ENCODE assay signal across 9 mouse cellular contexts in genomic region chr12:84113676-84114075, GRCm38 (mm10). TPM values are rescaled to one million over a fixed set of nuclear protein-coding genes. Genes with fewer than 3 reads are reported as not detected.
DNase-seq lines count a peak whose midpoint lies in the region; ATAC-seq and TF ChIP-seq lines count a peak whose summit lies in the region.
"Had no signal": no experiment of that assay in that cellular context is flagged by ENCODE, and none has a peak within 500 bp of the region (broad histone marks: within the 10 kb centered on the region; RNA-seq: fewer than 3 reads in every experiment).

No protein-coding gene starts in this region.

- TF ChIP-seq CTCF in embryonic fibroblast, embryonic 13.5 days (IDR thresholded peaks at IDR 0.05; ENCODE audit: borderline replicate concordance, insufficient read depth, low read length), result no peak

- no peaks in the 10 kb centered on the region for H3K4me1 ChIP-seq in liver, embryonic 11.5 days (replicated peaks; ENCODE audit: control insufficient read depth, insufficient read depth, low read length)
- peaks cover 6% of the 10 kb centered on the region; the same call in 1 of the 2 replicates for H3K4me1 ChIP-seq in embryonic fibroblast, embryonic 13.5 days (ENCODE audit: control insufficient read depth, insufficient read depth, low read length)
- H3K4me1 ChIP-seq in intestine, embryonic 16.5 days (ENCODE audit: control insufficient read depth, insufficient read depth, low read length), result peaks cover 6% of the 10 kb centered on the region
- peaks cover 9% of the 10 kb centered on the region for H3K4me1 ChIP-seq in neural tube, embryonic 12.5 days

- peak overlapping the region; percentile 70 for H3K4me3 ChIP-seq in liver, embryonic 11.5 days (ENCODE audit: low read depth, low read length)
- peak overlapping the region; percentile 23; the same call in 1 of the 2 replicates for H3K4me3 ChIP-seq in embryonic fibroblast, embryonic 13.5 days (ENCODE audit: insufficient read depth, low read length)
- H3K4me3 ChIP-seq in intestine, embryonic 16.5 days (ENCODE audit: low read length), result peak overlapping the region; percentile 78
- peak overlapping the region; percentile 69; the same call in 1 of the 2 replicates for H3K4me3 ChIP-seq in neural tube, embryonic 12.5 days

- H3K9me3 ChIP-seq in liver, embryonic 11.5 days (ENCODE audit: control insufficient read depth, low read length), result no peaks in the 10 kb centered on the region
- H3K9me3 ChIP-seq in intestine, embryonic 16.5 days (ENCODE audit: control insufficient read depth, low read length), result no peaks in the 10 kb centered on the region
- H3K9me3 ChIP-seq in neural tube, embryonic 12.5 days, result no peaks in the 10 kb centered on the region

- no peak for ATAC-seq in liver, embryonic 11.5 days (replicated peaks; ENCODE audit: low FRiP score)
- ATAC-seq in intestine, embryonic 16.5 days, result 0 out of 2 replicates have a peak, but pooled peaks have one; percentile 5
- ATAC-seq in neural tube, embryonic 12.5 days (ENCODE audit: low FRiP score, low read depth), result no peak

- H3K9ac ChIP-seq in liver, embryonic 11.5 days (ENCODE audit: low read depth, low read length), result no peak overlapping the region
- peak overlapping the region; percentile 75; the same call in 1 of the 2 replicates for H3K9ac ChIP-seq in intestine, embryonic 16.5 days (ENCODE audit: low read depth, low read length)
- no peak overlapping the region for H3K9ac ChIP-seq in neural tube, embryonic 12.5 days

- H3K27ac ChIP-seq in liver, embryonic 11.5 days (ENCODE audit: low read depth, low read length), result no peak overlapping the region
- no peak overlapping the region for H3K27ac ChIP-seq in embryonic fibroblast, embryonic 13.5 days (ENCODE audit: insufficient read depth, low read length)
- no peak overlapping the region for H3K27ac ChIP-seq in intestine, embryonic 16.5 days (ENCODE audit: low read length)
- H3K27ac ChIP-seq in neural tube, embryonic 12.5 days, result no peak overlapping the region

- no peaks in the 10 kb centered on the region for H3K27me3 ChIP-seq in liver, embryonic 11.5 days (replicated peaks; ENCODE audit: control insufficient read depth, insufficient read depth, low read length)
- no peaks in the 10 kb centered on the region for H3K27me3 ChIP-seq in intestine, embryonic 16.5 days (replicated peaks; ENCODE audit: control insufficient read depth, insufficient read depth, low read length)
- no peaks in the 10 kb centered on the region for H3K27me3 ChIP-seq in neural tube, embryonic 12.5 days (replicated peaks)

- no peak for TF ChIP-seq POLR2A in embryonic fibroblast, embryonic 13.5 days (IDR thresholded peaks at IDR 0.05; ENCODE audit: low read depth, low read length)

- 51% methylated on average over 6 of the region's 6 CpGs for WGBS in liver, embryonic 11.5 days
- 35% methylated on average over 6 of the region's 6 CpGs for WGBS in intestine, embryonic 16.5 days
- 57% methylated on average over 6 of the region's 6 CpGs for WGBS in neural tube, embryonic 12.5 days

- no peak for DNase-seq in liver, embryonic 11.5 days (ENCODE audit: low spot score)
- no peak for DNase-seq in liver
- no peak for DNase-seq in ovary, postnatal 10 days (ENCODE audit: low spot score)
- no peak for DNase-seq in natural killer cell, adult 2 months (ENCODE audit: low spot score in 2 of 2)
- DNase-seq in spleen, adult 18-20 months, result no peak

- H3K36me3 ChIP-seq in liver, embryonic 11.5 days (ENCODE audit: control insufficient read depth, insufficient read depth, low read length), result no peaks in the 10 kb centered on the region
- H3K36me3 ChIP-seq in intestine, embryonic 16.5 days (ENCODE audit: control insufficient read depth, insufficient read depth, low read length), result no peaks in the 10 kb centered on the region
- H3K36me3 ChIP-seq in neural tube, embryonic 12.5 days, result no peaks in the 10 kb centered on the region

- H3K4me2 ChIP-seq in liver, embryonic 11.5 days, result peak overlapping the region; percentile 65
- peak overlapping the region; percentile 85 for H3K4me2 ChIP-seq in intestine, embryonic 16.5 days (ENCODE audit: low read depth, low read length)
- H3K4me2 ChIP-seq in neural tube, embryonic 12.5 days (replicated peaks), result peak overlapping the region; percentile 76

RNA-seq across cellular contexts. Expression of gene Dnal1, which starts 0.5 kb away (rescaled TPM):
- polyA plus RNA-seq in liver, embryonic 11.5 days (2014; fragmentation: Nextera tagmentation; extraction: Ambion mirVana), result 2.0 and 2.3 TPM in 2 replicates
- polyA plus RNA-seq in embryonic fibroblast, embryonic 13.5 days (2011; ENCODE audit: insufficient read length, low read depth, missing spikeins), result 14.4 and 21.6 TPM in 2 replicates
- polyA plus RNA-seq in intestine, embryonic 16.5 days (2015; fragmentation: Nextera tagmentation; extraction: Ambion mirVana), result 2.4 and 3.4 TPM in 2 replicates
- 6.6 and 7.0 TPM in 2 replicates for polyA plus RNA-seq in neural tube, embryonic 12.5 days (2016; fragmentation: Nextera tagmentation; extraction: Ambion mirVana)

RNA-seq across cellular contexts. Expression of gene Acot6, which starts 13.2 kb away (rescaled TPM):
- polyA plus RNA-seq in liver, embryonic 11.5 days (2014; fragmentation: Nextera tagmentation; extraction: Ambion mirVana), result 1.0 and 1.4 TPM in 2 replicates
- polyA plus RNA-seq in embryonic fibroblast, embryonic 13.5 days (2011; ENCODE audit: insufficient read length, low read depth, missing spikeins), result 3.1 and 4.4 TPM in 2 replicates
- 2.5 and 3.2 TPM in 2 replicates for polyA plus RNA-seq in intestine, embryonic 16.5 days (2015; fragmentation: Nextera tagmentation; extraction: Ambion mirVana)
- 0.75 and 1.0 TPM in 2 replicates for polyA plus RNA-seq in neural tube, embryonic 12.5 days (2016; fragmentation: Nextera tagmentation; extraction: Ambion mirVana)

RNA-seq across cellular contexts. Expression of gene Pnma1, which starts 34.6 kb away (rescaled TPM):
- 0.27 and 0.53 TPM in 2 replicates for polyA plus RNA-seq in liver, embryonic 11.5 days (2014; fragmentation: Nextera tagmentation; extraction: Ambion mirVana)
- polyA plus RNA-seq in embryonic fibroblast, embryonic 13.5 days (2011; ENCODE audit: insufficient read length, low read depth, missing spikeins), result 0.30 and 0.35 TPM in 2 replicates
- polyA plus RNA-seq in intestine, embryonic 16.5 days (2015; fragmentation: Nextera tagmentation; extraction: Ambion mirVana), result 0.34 and 0.67 TPM in 2 replicates
- 2.8 and 3.2 TPM in 2 replicates for polyA plus RNA-seq in neural tube, embryonic 12.5 days (2016; fragmentation: Nextera tagmentation; extraction: Ambion mirVana)

RNA-seq across cellular contexts. Expression of gene Acot5, which starts 44.6 kb away (rescaled TPM):
- polyA plus RNA-seq in liver, embryonic 11.5 days (2014; fragmentation: Nextera tagmentation; extraction: Ambion mirVana), result not detected in 2 replicates
- not detected in 2 replicates for polyA plus RNA-seq in embryonic fibroblast, embryonic 13.5 days (2011; ENCODE audit: insufficient read length, low read depth, missing spikeins)
- 0.21 and 0.28 TPM in 2 replicates for polyA plus RNA-seq in intestine, embryonic 16.5 days (2015; fragmentation: Nextera tagmentation; extraction: Ambion mirVana)
- polyA plus RNA-seq in neural tube, embryonic 12.5 days (2016; fragmentation: Nextera tagmentation; extraction: Ambion mirVana), result 0.25 TPM in 1 of 2 replicates, not detected in the other
- polyA plus RNA-seq: limb, embryonic 11.5 days had no signal

Comparison
In these comparisons a context has a peak if more than half of its experiments do, and no peak if none do; other contexts are left out.
1. H3K4me3 ChIP-seq: peak in every context shown above with its lines; median percentile 78 in intestine, embryonic 16.5 days; 70 in liver, embryonic 11.5 days; 69 in neural tube, embryonic 12.5 days; 23 in embryonic fibroblast, embryonic 13.5 days.